10 mouse cellular contexts compared by ENCODE assay signal in the genomic region with DNA sequence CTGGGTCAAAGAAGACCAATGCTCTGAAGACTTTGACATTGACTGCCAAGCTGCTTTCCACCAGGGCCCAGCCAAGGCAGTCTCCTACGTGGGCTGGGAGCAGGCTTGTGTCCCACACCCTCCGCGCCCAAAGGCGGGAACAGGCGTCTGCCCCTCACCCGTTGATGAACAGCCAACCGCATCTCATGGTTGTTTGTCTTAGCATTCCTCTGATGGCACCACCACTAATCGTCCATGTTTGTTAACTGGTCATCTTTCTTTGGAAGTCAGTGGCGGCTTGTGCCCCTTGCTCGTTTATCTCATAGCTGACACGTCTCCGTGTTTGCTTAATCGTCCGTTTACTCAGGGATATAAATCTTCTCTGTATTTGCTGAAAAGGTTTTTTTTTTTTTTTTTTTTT. TPM values are rescaled to one million over a fixed set of nuclear protein-coding genes. Genes with fewer than 3 reads are reported as not detected.
DNase-seq lines count a peak whose midpoint lies in the region; ATAC-seq and TF ChIP-seq lines count a peak whose summit lies in the region.
"Had no signal": no experiment of that assay in that cellular context is flagged by ENCODE, and none has a peak within 500 bp of the region (broad histone marks: within the 10 kb centered on the region; RNA-seq: fewer than 3 reads in every experiment).

No protein-coding gene starts in this region.

- no peaks in the 10 kb centered on the region for H3K36me3 ChIP-seq in heart, embryonic 15.5 days
- no peaks in the 10 kb centered on the region for H3K36me3 ChIP-seq in embryonic facial prominence, embryonic 10.5 days (replicated peaks)
- no peaks in the 10 kb centered on the region for H3K36me3 ChIP-seq in hindbrain, postnatal 0 days (ENCODE audit: insufficient read depth, low read length)
- peaks cover 4% of the 10 kb centered on the region for H3K36me3 ChIP-seq in myocyte (ENCODE audit: control insufficient read depth, insufficient read depth)

- H3ac ChIP-seq in myocyte (ENCODE audit: control insufficient read depth, insufficient read length): no peak overlapping the region

- no peaks in the 10 kb centered on the region for H3K27me3 ChIP-seq in heart, embryonic 15.5 days
- H3K27me3 ChIP-seq in embryonic facial prominence, embryonic 10.5 days (replicated peaks; ENCODE audit: low read depth, poor library complexity, severe bottlenecking): no peaks in the 10 kb centered on the region
- H3K27me3 ChIP-seq in hindbrain, postnatal 0 days (ENCODE audit: insufficient read depth, low read length): no peaks in the 10 kb centered on the region
- no peaks in the 10 kb centered on the region for H3K27me3 ChIP-seq in myocyte (ENCODE audit: control insufficient read depth, insufficient read depth, insufficient read length)
- H3K27me3 ChIP-seq: CH12.LX had no signal

- no peak overlapping the region for H3K4me2 ChIP-seq in heart, embryonic 15.5 days
- no peak overlapping the region for H3K4me2 ChIP-seq in hindbrain, postnatal 0 days (ENCODE audit: low read depth, low read length)
- H3K4me2 ChIP-seq in myocyte (ENCODE audit: low read depth): no peak overlapping the region

- 53% methylated on average over 14 of the region's 14 CpGs for WGBS in heart, embryonic 15.5 days
- 57% methylated on average over 14 of the region's 14 CpGs for WGBS in embryonic facial prominence, embryonic 10.5 days
- WGBS in hindbrain, postnatal 0 days: 19% methylated on average over 14 of the region's 14 CpGs

- intact Hi-C loops in heart, postnatal 25 days (cut with DNase I): no loop called here

- ATAC-seq in heart, embryonic 15.5 days (replicated peaks; ENCODE audit: insufficient number of reproducible peaks, insufficient read depth, low FRiP score, low read depth): no peak
- no peak for ATAC-seq in hindbrain, postnatal 0 days

- H3K27ac ChIP-seq in heart, embryonic 15.5 days: peak overlapping the region; percentile 62
- peak overlapping the region; percentile 91 for H3K27ac ChIP-seq in embryonic facial prominence, embryonic 10.5 days (replicated peaks)
- peak overlapping the region; percentile 72 for H3K27ac ChIP-seq in hindbrain, postnatal 0 days

- no peaks in the 10 kb centered on the region for H3K79me2 ChIP-seq in myocyte (ENCODE audit: control insufficient read depth, insufficient read depth)

- H3K9me3 ChIP-seq in heart, embryonic 15.5 days (replicated peaks): no peaks in the 10 kb centered on the region
- H3K9me3 ChIP-seq in embryonic facial prominence, embryonic 10.5 days: no peaks in the 10 kb centered on the region
- H3K9me3 ChIP-seq in hindbrain, postnatal 0 days (ENCODE audit: low read length): no peaks in the 10 kb centered on the region

- no peak overlapping the region for H3K9ac ChIP-seq in heart, embryonic 15.5 days
- no peak overlapping the region for H3K9ac ChIP-seq in hindbrain, postnatal 0 days (replicated peaks; ENCODE audit: low read length)

- H3K4me1 ChIP-seq in heart, embryonic 15.5 days (replicated peaks): peaks cover 38% of the 10 kb centered on the region
- peaks cover 59% of the 10 kb centered on the region for H3K4me1 ChIP-seq in embryonic facial prominence, embryonic 10.5 days
- peaks cover 11% of the 10 kb centered on the region for H3K4me1 ChIP-seq in hindbrain, postnatal 0 days (ENCODE audit: insufficient read depth, low read length)

- peak; percentile 22 for TF ChIP-seq POLR2A in myocyte (IDR thresholded peaks at IDR 0.05; ENCODE audit: insufficient read length, low read depth)

- DNase-seq in heart, postnatal 25 days (ENCODE audit: low spot score): no peak
- DNase-seq in embryonic facial prominence, embryonic 10.5 days (ENCODE audit: low spot score): peak; percentile 44
- DNase-seq in hindbrain, postnatal 0 days (ENCODE audit: low spot score): peak; percentile 23
- no peak for DNase-seq in right cerebral cortex, postnatal 14 days
- DNase-seq in layer of hippocampus, adult 11-12 months (ENCODE audit: low spot score): no peak
- no peak for DNase-seq in cerebellum, postnatal 14 days
- DNase-seq: lung, postnatal 36 days had no signal

- H3K4me3 ChIP-seq in heart, embryonic 15.5 days: no peak overlapping the region
- H3K4me3 ChIP-seq in embryonic facial prominence, embryonic 10.5 days: no peak overlapping the region
- no peak overlapping the region for H3K4me3 ChIP-seq in hindbrain, postnatal 0 days (ENCODE audit: low read length)
- H3K4me3 ChIP-seq in myocyte: no peak overlapping the region

- no peak for TF ChIP-seq CTCF in hindbrain, postnatal 0 days (IDR thresholded peaks at IDR 0.05; ENCODE audit: low read depth)

TF ChIP-seq in myocyte, 11 proteins besides CTCF, POLR2A, EP300 and RAD21:
- TF ChIP-seq POLR2AphosphoS2 (IDR thresholded peaks at IDR 0.05; ENCODE audit: insufficient read length, low read depth) (peak; percentile 84), SRF (IDR thresholded peaks at IDR 0.05; ENCODE audit: control insufficient read depth, insufficient read length, low read depth) (no peak)

RNA-seq across cellular contexts. Expression of gene Tnnt3, which starts 10.9 kb away (rescaled TPM):
- 4.6 and 4.8 TPM in 2 replicates for polyA plus RNA-seq in heart, embryonic 15.5 days (2015; fragmentation: Nextera tagmentation; extraction: Ambion mirVana)
- 1 to 10 TPM in 1 of 2 experiments, not detected in 1; 2.0 TPM for total RNA-seq in heart, postnatal 25 days (2021)
- polyA plus RNA-seq in embryonic facial prominence, embryonic 10.5 days (2016; fragmentation: Nextera tagmentation; extraction: Ambion mirVana): 1.4 and 1.6 TPM in 2 replicates
- 1.3 and 4.7 TPM in 2 replicates for total RNA-seq in hindbrain, postnatal 0 days (2014; rRNA removed)
- polyA plus RNA-seq in hindbrain, postnatal 0 days (2015; fragmentation: Nextera tagmentation; extraction: Ambion mirVana): 3.1 and 3.9 TPM in 2 replicates
- polyA plus RNA-seq in myocyte (2012; fragmentation: generic; extraction: Trizol): 2,107 TPM

RNA-seq across cellular contexts. Expression of gene Mrpl23, which starts 23.0 kb away (rescaled TPM):
- 17.0 and 18.7 TPM in 2 replicates for polyA plus RNA-seq in heart, embryonic 15.5 days (2015; fragmentation: Nextera tagmentation; extraction: Ambion mirVana)
- 10 to 100 TPM; 16.1 to 39.0 TPM for total RNA-seq in heart, postnatal 25 days (2021)
- polyA plus RNA-seq in embryonic facial prominence, embryonic 10.5 days (2016; fragmentation: Nextera tagmentation; extraction: Ambion mirVana): 18.1 and 22.4 TPM in 2 replicates
- total RNA-seq in hindbrain, postnatal 0 days (2014; rRNA removed): 64.0 and 69.3 TPM in 2 replicates
- 17.4 and 25.5 TPM in 2 replicates for polyA plus RNA-seq in hindbrain, postnatal 0 days (2015; fragmentation: Nextera tagmentation; extraction: Ambion mirVana)
- polyA plus RNA-seq in myocyte (2012; fragmentation: generic; extraction: Trizol): 73.3 TPM

RNA-seq across cellular contexts. Expression of gene Lsp1, which starts 48.9 kb away (rescaled TPM):
- 49.6 and 83.5 TPM in 2 replicates for polyA plus RNA-seq in heart, embryonic 15.5 days (2015; fragmentation: Nextera tagmentation; extraction: Ambion mirVana)
- 10 to 100 TPM; 43.7 to 48.1 TPM for total RNA-seq in heart, postnatal 25 days (2021)
- 20.9 and 21.4 TPM in 2 replicates for polyA plus RNA-seq in embryonic facial prominence, embryonic 10.5 days (2016; fragmentation: Nextera tagmentation; extraction: Ambion mirVana)
- total RNA-seq in hindbrain, postnatal 0 days (2014; rRNA removed): 4.6 and 16.6 TPM in 2 replicates
- 6.6 and 7.2 TPM in 2 replicates for polyA plus RNA-seq in hindbrain, postnatal 0 days (2015; fragmentation: Nextera tagmentation; extraction: Ambion mirVana)
- 298 TPM for polyA plus RNA-seq in myocyte (2012; fragmentation: generic; extraction: Trizol)

Comparison
In these comparisons a context has a peak if more than half of its experiments do, and no peak if none do; other contexts are left out.
1. DNase-seq: peak in embryonic facial prominence, embryonic 10.5 days (single experiment) and hindbrain, postnatal 0 days (single experiment); none in heart, postnatal 25 days (single experiment), right cerebral cortex, postnatal 14 days (single experiment), layer of hippocampus, adult 11-12 months (single experiment) and cerebellum, postnatal 14 days (0 of 2).
2. RNA of gene Tnnt3, which starts 10.9 kb away (polyA plus RNA-seq): 2,107 TPM in myocyte (single experiment); 4.6 to 4.8 TPM in heart, embryonic 15.5 days, 3.1 to 3.9 TPM in hindbrain, postnatal 0 days and 1.4 to 1.6 TPM in embryonic facial prominence, embryonic 10.5 days; every median in the first group is over 100 times any median in the second.
3. Peak in every context shown above with its lines, with median percentiles within 50 percentile points of each other: H3K27ac ChIP-seq.